Mouse (Mus musculus) cortical plate, adult 2 months (tissue): Measurements from ENCODE around the gene Palld.

ENCODE experiments used
- CTCF ChIP-seq: fragments of 200-500 bp; IDR thresholded peaks from 2 replicates; pipeline ENCODE4 v1.5.1; 2011; ENCODE audit warnings: mild to moderate bottlenecking, control low read depth, low read length; ENCODE audit not compliant: insufficient read depth; ENCODE audit errors: extremely low read depth
- POLR2A ChIP-seq: fragments of 200-500 bp; IDR thresholded peaks from 2 replicates; pipeline ENCODE4 v1.6.1; 2011; ENCODE audit warnings: mild to moderate bottlenecking, low read length, control low read depth; ENCODE audit not compliant: insufficient read depth; ENCODE audit errors: extremely low read depth

GRCm38 (mm10) chr8:61462221-61462620 lies 440.3 kb downstream of the Palld start:
- TF ChIP-seq POLR2A (no peak), CTCF (no peak)
